Mouse (Mus musculus) layer of hippocampus, postnatal 14 days (tissue): ENCODE measurements around the gene Arntl. TPM values are rescaled to one million over a fixed set of nuclear protein-coding genes. Genes with fewer than 3 reads are reported as not detected.

Experiments used
- DNase-seq, 2 experiments: peaks; one replicate each; pipeline ENCODE4 v3.0.0; 2021 to 2022; ENCODE audit warnings: low spot score in 2 of 2, mixed read lengths in 1 of 2
- total RNA-seq, 2 experiments: library from RNA; stranded (reverse); gene quantifications; 2 replicates each; pipeline ENCODE4 v1.2.3; 2021

Arntl gene
- total RNA-seq, 2 experiments from 2014 or later: 23.5 to 28.6 TPM

- DNase-seq: no peak
These were observed 78.1 kb downstream of the Arntl start for GRCm38 (mm10) chr7:113285405-113285804.

DNA sequence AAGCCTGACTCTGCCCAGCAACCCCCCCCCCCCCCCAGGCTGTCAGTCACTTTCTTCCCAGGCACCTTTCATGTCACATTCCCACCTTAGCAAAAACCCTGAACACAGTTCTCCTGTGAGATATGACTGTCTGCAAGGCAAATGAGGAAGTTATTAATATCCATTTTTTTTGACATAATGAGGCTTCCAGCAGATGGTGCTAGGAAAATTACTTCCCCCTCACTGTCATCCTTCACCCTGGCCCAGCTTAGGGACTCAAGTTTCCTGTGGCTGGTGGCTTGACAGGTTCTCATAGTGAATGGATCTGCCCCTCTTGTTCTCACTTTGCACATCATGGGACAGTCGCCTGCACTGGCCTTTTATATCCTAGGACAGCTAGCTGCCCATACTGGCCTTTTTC lies 81.9 kb downstream of the Arntl start:
- DNase-seq: no peak

DNA sequence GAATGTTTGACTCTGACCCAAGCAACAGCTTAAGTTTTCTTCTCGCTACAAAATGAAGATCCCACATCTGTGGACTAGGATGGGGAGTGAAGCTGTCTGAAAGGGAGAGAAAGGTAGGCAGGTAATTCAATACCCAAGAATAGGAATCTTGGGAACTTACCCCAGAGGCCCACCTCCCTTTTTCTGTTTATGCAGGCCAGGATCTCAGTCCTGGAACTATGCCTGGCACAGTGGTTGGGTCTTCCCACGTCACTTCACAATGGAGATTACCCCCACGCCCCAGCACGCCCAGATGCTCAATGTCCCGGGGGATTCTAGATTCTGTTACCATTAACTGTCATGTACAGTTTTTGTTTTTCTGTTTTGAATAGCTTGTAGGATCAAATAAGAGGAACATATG lies 84.5 kb downstream of the Arntl start:
- no peak for DNase-seq

DNA sequence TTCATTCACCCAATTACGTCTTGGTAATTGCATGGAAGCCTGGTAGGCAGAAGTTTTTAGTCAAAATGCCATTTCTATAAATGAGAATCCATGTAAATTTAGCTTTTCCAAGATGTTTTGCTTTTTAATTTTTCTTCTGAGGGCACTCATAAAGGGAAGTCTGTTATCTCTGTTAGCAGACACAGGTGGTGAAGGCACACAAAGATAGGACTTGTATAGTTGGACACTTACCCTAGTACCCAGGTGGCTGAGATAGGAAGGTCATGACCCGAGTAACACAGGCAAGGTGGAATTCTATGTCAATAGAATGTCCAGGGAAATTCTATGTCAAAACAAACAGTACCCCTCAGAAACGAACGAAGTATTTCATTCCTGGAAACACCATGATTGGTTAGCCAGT lies 84.9 kb downstream of the Arntl start:
- DNase-seq: no peak

- DNase-seq: no peak
These were observed 87.3 kb downstream of the Arntl start for GRCm38 (mm10) chr7:113294598-113294997.

GRCm38 (mm10) chr7:113295077-113295890 lies 88.0 kb downstream of the Arntl start:
- DNase-seq: no peak

DNA sequence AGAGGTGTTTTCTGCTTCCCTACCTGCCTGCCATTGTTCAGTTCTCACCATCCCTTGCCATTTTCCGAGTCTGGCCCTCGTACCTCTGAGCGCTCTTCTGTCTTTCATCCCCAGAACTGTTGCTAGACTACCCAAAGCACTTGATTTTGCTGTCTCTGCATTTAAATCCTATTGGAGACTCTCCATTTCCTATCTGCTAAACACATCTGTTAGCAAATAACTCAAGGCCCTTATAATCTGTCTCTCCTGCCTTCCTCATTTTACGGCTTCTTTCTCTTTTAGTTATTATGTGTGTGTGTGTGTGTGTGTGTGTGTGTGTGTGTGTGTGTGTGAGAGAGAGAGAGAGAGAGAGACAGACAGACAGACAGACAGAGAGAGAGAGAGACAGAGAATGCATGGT lies 90.5 kb downstream of the Arntl start:
- no peak for DNase-seq

- no peak for DNase-seq
These were observed 102.9 kb downstream of the Arntl start for GRCm38 (mm10) chr7:113310136-113310535.

DNA sequence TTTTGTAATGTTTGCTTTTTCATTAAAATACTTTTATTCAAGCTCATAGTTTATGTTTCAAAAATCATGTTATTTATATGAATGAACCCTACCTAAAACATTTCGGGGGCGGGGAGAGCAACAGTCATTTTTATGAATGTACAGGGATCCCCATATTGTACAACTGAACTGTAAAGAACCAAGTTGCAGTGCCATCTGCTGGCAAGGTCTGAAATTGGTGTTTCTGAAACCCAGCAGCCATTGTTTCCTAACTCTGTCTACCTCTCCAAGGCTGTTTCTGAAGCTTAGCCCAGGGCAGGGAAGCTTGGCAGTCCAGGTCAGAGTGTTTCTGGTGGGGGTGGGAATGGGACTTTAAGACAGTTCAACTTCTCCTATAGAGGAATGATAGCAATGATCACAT lies 104.5 kb downstream of the Arntl start:
- DNase-seq: peak; percentile 58 to 69

DNA sequence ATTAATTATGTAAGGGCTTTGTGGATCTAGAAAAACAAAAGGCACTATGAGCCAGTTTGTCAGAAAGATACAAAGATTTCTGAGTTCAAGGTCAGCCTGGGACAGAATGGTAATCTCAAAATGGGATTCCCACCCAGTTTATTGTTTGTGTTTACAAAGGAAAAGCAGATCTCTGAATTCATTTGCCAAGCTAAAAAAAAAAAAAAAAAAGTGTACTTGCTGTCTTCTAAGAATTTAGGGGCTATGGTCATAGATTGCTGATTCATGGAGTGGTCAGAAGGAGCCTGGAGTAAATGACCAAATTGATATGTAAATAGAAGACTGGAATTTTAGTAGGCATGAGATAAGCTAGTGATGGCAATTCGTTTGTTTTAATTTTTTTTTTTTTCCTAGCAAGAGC lies 112.9 kb downstream of the Arntl start:
- no peak for DNase-seq

DNA sequence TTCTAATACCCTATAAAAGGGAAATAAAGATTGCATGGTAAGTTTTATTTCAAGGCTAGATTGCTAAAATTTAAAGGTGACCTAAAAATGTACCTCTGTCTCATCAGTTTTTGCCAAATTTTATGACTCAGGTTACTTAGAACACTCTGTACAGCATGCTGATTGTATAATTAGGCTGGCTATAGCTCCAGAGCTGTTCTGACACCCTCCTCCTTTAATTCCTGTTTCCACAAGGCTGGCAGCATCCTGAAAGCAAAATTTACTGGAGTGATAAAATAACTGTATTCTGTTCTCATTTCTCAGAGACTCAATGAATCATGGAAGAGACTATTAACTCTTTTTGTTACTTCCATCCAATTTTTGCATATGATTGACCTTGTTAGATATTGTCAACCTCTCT lies 126.8 kb downstream of the Arntl start:
- DNase-seq: no peak

GRCm38 (mm10) chr7:113335250-113335649 lies 128.0 kb downstream of the Arntl start:
- DNase-seq: no peak

- peak; percentile 39 to 91 for DNase-seq
These were observed 140.0 kb downstream of the Arntl start for GRCm38 (mm10) chr7:113347271-113347670.

DNA sequence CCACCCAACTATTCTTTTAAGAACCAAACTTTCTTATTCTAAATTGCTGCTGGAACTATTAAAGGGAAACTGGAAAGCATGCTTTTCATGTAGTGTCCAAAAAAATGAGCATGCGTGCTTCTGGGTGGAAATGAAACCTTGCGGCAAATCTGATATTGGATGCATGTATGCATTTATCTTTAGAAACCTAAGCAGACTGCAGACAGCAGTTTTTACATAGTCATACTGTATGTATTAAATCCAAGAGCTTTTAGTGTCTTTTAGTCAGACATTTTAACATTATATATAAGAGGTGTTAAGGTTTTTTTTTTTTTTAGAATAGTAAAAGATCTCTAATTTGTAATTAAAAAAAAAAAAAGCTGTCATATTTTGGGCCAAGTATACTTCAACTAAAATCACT lies 140.4 kb downstream of the Arntl start:
- no peak for DNase-seq

DNA sequence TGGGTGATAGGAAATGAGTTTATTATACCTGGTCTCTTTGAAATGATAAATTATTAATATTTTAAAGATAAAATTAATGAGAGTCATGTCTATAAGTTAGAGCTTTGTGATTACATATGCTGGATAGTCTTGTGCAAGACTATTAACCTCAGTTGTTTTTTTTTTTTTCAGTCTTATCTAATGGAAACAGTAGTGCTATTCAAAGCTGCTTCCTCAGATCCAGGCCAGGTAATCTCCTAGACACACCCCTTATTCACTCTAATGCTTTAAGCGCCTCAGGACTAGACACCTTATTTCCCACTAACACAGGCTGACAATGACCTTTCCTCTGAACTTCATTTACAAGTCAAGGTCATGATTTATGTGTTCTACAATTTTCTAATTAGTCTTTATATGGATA lies 141.8 kb downstream of the Arntl start:
- no peak for DNase-seq

Other genes with a start within 250 kb of the Arntl start
- 10 to 100 TPM; 57.8 to 61.2 TPM for gene Btbd10, start 161.9 kb downstream of the Arntl start, total RNA-seq
- gene Pth, start 181.1 kb downstream of the Arntl start, total RNA-seq: not detected